Mouse (Mus musculus) MEL (cell line): ENCODE measurements at regions not wholly inside any gene's neighbourhood (a gene's known extent, or its start where the extent isn't known, plus 50 kb on each side); places are given as distances from the start of the nearest gene placed in this dataset.

ENCODE experiments used
- CTCF ChIP-seq, 3 experiments: IDR thresholded peaks in 2 of 3; conservative IDR thresholded peaks in 1 of 3; 2 replicates each; pipeline ENCODE4 v1.5.1; 2011 to 2012; ENCODE audit warnings: low read length in 3 of 3, low read depth in 2 of 3, mild to moderate bottlenecking in 2 of 3, improper control_type of control experiment in 1 of 3, inconsistent platforms in 1 of 3, mixed read lengths in 1 of 3, moderate library complexity in 1 of 3; ENCODE audit not compliant: control insufficient read depth in 1 of 3, insufficient read depth in 1 of 3, poor library complexity in 1 of 3, severe bottlenecking in 1 of 3
- E2F4 ChIP-seq: IDR thresholded peaks from 2 replicates; pipeline ENCODE4 v1.6.1; 2011; ENCODE audit warnings: low read depth, low read length, improper control_type of control experiment, borderline replicate concordance
- JUND ChIP-seq: IDR thresholded peaks from 2 replicates; pipeline ENCODE4 v1.6.1; 2011; ENCODE audit warnings: low read depth, mild to moderate bottlenecking, improper control_type of control experiment, low read length
- POLR2A ChIP-seq, 2 experiments: IDR thresholded peaks; 2 replicates each; pipeline ENCODE4 v1.6.1; 2011 to 2012; ENCODE audit warnings: low read length in 2 of 2, mild to moderate bottlenecking in 2 of 2, control low read depth in 1 of 2, improper control_type of control experiment in 1 of 2, low read depth in 1 of 2, moderate library complexity in 1 of 2; ENCODE audit not compliant: control insufficient read depth in 1 of 2, insufficient read depth in 1 of 2, poor library complexity in 1 of 2
- RAD21 ChIP-seq: IDR thresholded peaks from 2 replicates; pipeline ENCODE4 v1.6.1; 2011; ENCODE audit warnings: mild to moderate bottlenecking, low read depth, low read length, improper control_type of control experiment
- TCF12 ChIP-seq: IDR thresholded peaks from 2 replicates; pipeline ENCODE4 v1.6.1; 2014; ENCODE audit warnings: low read depth, mild to moderate bottlenecking, inconsistent platforms, low read length, improper control_type of control experiment, moderate library complexity
- USF1 ChIP-seq: IDR thresholded peaks from 2 replicates; pipeline ENCODE4 v1.6.1; 2014; ENCODE audit warnings: low read depth, mild to moderate bottlenecking, inconsistent platforms, low read length, improper control_type of control experiment, moderate library complexity
- USF2 ChIP-seq, 2 experiments: IDR thresholded peaks; 2 replicates each; pipeline ENCODE4 v1.6.1; 2011 to 2012; ENCODE audit warnings: improper control_type of control experiment in 2 of 2, low read length in 2 of 2, borderline replicate concordance in 1 of 2, inconsistent platforms in 1 of 2, low read depth in 1 of 2, mild to moderate bottlenecking in 1 of 2; ENCODE audit not compliant: insufficient read depth in 1 of 2

DNA sequence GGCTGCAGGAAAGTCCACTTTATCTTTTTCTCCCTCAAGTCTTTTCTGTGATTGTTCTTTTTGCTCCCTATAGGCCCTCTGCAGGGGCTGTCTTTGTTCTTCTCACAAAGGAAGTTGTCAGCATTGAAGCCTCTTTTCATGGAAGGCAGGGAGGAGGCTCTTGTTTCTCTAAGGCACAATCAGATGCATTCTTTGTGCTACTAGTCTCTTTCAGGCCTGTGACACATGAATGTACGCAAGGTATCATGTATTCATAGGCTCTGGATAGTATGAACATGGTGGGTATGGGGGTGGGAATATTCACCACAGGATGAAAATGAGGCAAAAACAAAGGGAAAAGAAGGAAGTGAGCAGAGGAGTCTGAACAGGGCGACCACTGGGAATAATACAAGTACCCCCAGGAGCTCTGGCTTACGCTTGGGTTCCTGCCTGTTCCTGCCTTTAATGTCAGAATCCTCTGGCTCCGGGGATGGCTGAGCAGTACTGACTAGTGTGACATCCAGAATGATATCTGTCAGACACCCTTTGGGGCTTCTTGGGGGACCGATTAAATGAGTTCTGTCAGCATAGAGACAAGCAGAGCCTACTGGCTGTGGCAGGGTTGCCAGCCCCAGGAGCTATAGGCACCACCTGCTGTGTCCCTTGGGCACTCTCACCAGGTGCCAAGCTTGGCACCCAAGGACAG, 583.7 kb upstream of the Plxna2 start:
- TF ChIP-seq RAD21 (no peak), JUND (no peak), TCF12 (no peak), USF2 (IDR thresholded peaks at IDR 0.05; ENCODE audit: borderline replicate concordance in 1 of 2, insufficient read depth in 1 of 2, low read depth in 1 of 2, low read length in 2 of 2) (no peak), USF1 (no peak), POLR2A (IDR thresholded peaks at IDR 0.05; ENCODE audit: control insufficient read depth in 1 of 2, insufficient read depth in 1 of 2, low read depth in 1 of 2, low read length in 2 of 2, poor library complexity in 1 of 2) (no peak), CTCF (IDR thresholded peaks at IDR 0.05 in 2 of 3, conservative IDR thresholded peaks at IDR 0.05 in 1 of 3; ENCODE audit: control insufficient read depth in 1 of 3, insufficient read depth in 1 of 3, low read depth in 2 of 3, low read length in 3 of 3, poor library complexity in 1 of 3, severe bottlenecking in 1 of 3) (no peak), E2F4 (no peak)
